Mouse (Mus musculus) T-helper 2 cell (primary cell): ENCODE measurements around the gene Elfn2.

Experiments
- in situ Hi-C: fragments of 300-600 bp; cut with MboI, MseI; formaldehyde crosslinking; loops from one replicate; pipeline ENCODE4 v1.15.1; 2025; ENCODE audit warnings: high pct_unique_total_duplicates

The Elfn2 gene

GRCm38 (mm10) chr15:78683474-78683873 is 35.1 kb downstream of the Elfn2 start:
- in situ Hi-C loops = no loop called here

GRCm38 (mm10) chr15:78681781-78682180 is 36.8 kb downstream of the Elfn2 start:
- in situ Hi-C loops = no loop called here

- in situ Hi-C loops = no loop called here
Observed at GRCm38 (mm10) chr15:78681301-78681700, 37.3 kb downstream of the Elfn2 start.

- in situ Hi-C loops = no loop called here
Observed at GRCm38 (mm10) chr15:78680291-78680690, 38.3 kb downstream of the Elfn2 start.

GRCm38 (mm10) chr15:78677708-78678107 is 40.9 kb downstream of the Elfn2 start:
- in situ Hi-C loops = no loop called here

GRCm38 (mm10) chr15:78677015-78677414 is 41.6 kb downstream of the Elfn2 start:
- in situ Hi-C loops = no loop called here

- in situ Hi-C loops = loop anchor here (25.0 kb wide), 1 partner anchor 1512 kb away; no protein-coding TSS in a partner anchor
Observed at GRCm38 (mm10) chr15:78674912-78675412, 43.6 kb downstream of the Elfn2 start.

GRCm38 (mm10) chr15:78673436-78673835 is 45.1 kb downstream of the Elfn2 start:
- in situ Hi-C loops = loop anchor here (25.0 kb wide), 1 partner anchor 1514 kb away; no protein-coding TSS in a partner anchor

GRCm38 (mm10) chr15:78670341-78670740 is 48.2 kb downstream of the Elfn2 start:
- in situ Hi-C loops = loop anchor here (25.0 kb wide), 1 partner anchor 1517 kb away; no protein-coding TSS in a partner anchor

- in situ Hi-C loops = loop anchor here (25.0 kb wide), 1 partner anchor 1518 kb away; no protein-coding TSS in a partner anchor
Observed at GRCm38 (mm10) chr15:78669221-78669871, 49.2 kb downstream of the Elfn2 start.

- in situ Hi-C loops = loop anchor here (25.0 kb wide), 1 partner anchor 1523 kb away; no protein-coding TSS in a partner anchor
Observed at GRCm38 (mm10) chr15:78664268-78664667, 54.3 kb downstream of the Elfn2 start.

- in situ Hi-C loops = loop anchor here (25.0 kb wide), 1 partner anchor 1536 kb away; no protein-coding TSS in a partner anchor
Observed at GRCm38 (mm10) chr15:78651169-78651568, 67.4 kb downstream of the Elfn2 start.

GRCm38 (mm10) chr15:78647746-78648145 is 70.8 kb downstream of the Elfn2 start:
- in situ Hi-C loops = loop anchor here (10.0 kb wide), 1 partner anchor 433 kb away; no protein-coding TSS in a partner anchor

GRCm38 (mm10) chr15:78644606-78645005 is 74.0 kb downstream of the Elfn2 start:
- in situ Hi-C loops = loop anchor here (10.0 kb wide), 1 partner anchor 430 kb away; no protein-coding TSS in a partner anchor

GRCm38 (mm10) chr15:78643633-78644032 is 74.9 kb downstream of the Elfn2 start:
- in situ Hi-C loops = loop anchor here (10.0 kb wide), 1 partner anchor 429 kb away; no protein-coding TSS in a partner anchor

GRCm38 (mm10) chr15:78635231-78635630 is 83.3 kb downstream of the Elfn2 start:
- in situ Hi-C loops = loop anchor here (5.0 kb wide), 1 partner anchor 67 kb away; no protein-coding TSS in a partner anchor

GRCm38 (mm10) chr15:78634095-78634737 is 84.4 kb downstream of the Elfn2 start:
- in situ Hi-C loops = no loop called here

- in situ Hi-C loops = no loop called here
Observed at GRCm38 (mm10) chr15:78633413-78633812, 85.2 kb downstream of the Elfn2 start.

- in situ Hi-C loops = no loop called here
Observed at GRCm38 (mm10) chr15:78632387-78632786, 86.2 kb downstream of the Elfn2 start.

GRCm38 (mm10) chr15:78626285-78626684 is 92.3 kb downstream of the Elfn2 start:
- in situ Hi-C loops = loop anchor here (10.0 kb wide), 1 partner anchor 229 kb away; the partner anchor contains the start of gene Lgals2

- in situ Hi-C loops = loop anchor here (5.0 to 10.0 kb wide), 2 partner anchors 117 to 230 kb away; partner anchors contain the start of gene Lgals2
Observed at GRCm38 (mm10) chr15:78624961-78625360, 93.6 kb downstream of the Elfn2 start.

GRCm38 (mm10) chr15:78624431-78624950 is 94.1 kb downstream of the Elfn2 start:
- in situ Hi-C loops = loop anchor here (5.0 to 10.0 kb wide), 2 partner anchors 118 to 230 kb away; partner anchors contain the start of gene Lgals2
